Mouse (Mus musculus) liver, adult 2 months (tissue): ENCODE data around the gene Kptn. TPM values are rescaled to one million over a fixed set of nuclear protein-coding genes. Genes with fewer than 3 reads are reported as not detected.

ENCODE experiments used
- DNase-seq: peaks from one replicate; pipeline ENCODE4 v3.0.0-alpha.2; 2011; ENCODE audit warnings: low read depth, low spot score; ENCODE audit errors: extremely low read depth
- H3K27ac ChIP-seq: fragments of 200-500 bp; replicated peaks from 2 replicates; pipeline ENCODE4 v1.5.1; 2012; ENCODE audit warnings: low read depth, mild to moderate bottlenecking, control low read depth, inconsistent platforms, low read length; ENCODE audit not compliant: insufficient read depth
- H3K27me3 ChIP-seq: fragments of 200-500 bp; 2 replicates; pipeline ENCODE4 v1.6.1; 2012; ENCODE audit warnings: mild to moderate bottlenecking, moderate library complexity, low read length, inconsistent platforms; ENCODE audit not compliant: control insufficient read depth, insufficient read depth
- H3K36me3 ChIP-seq: fragments of 200-500 bp; 2 replicates; pipeline ENCODE4 v1.6.1; 2012; ENCODE audit warnings: low read length, inconsistent platforms; ENCODE audit not compliant: control insufficient read depth, insufficient read depth
- H3K4me1 ChIP-seq: fragments of 200-500 bp; 2 replicates; pipeline ENCODE4 v1.6.1; 2011; ENCODE audit warnings: low read length; ENCODE audit not compliant: control insufficient read depth, insufficient read depth
- H3K4me3 ChIP-seq: fragments of 200-500 bp; 2 replicates; pipeline ENCODE4 v1.5.1; 2011; ENCODE audit warnings: low read depth, mild to moderate bottlenecking, control low read depth, low read length, moderate library complexity; ENCODE audit not compliant: insufficient read depth
- H3K79me2 ChIP-seq: fragments of 200-500 bp; 2 replicates; pipeline ENCODE4 v1.6.1; 2012; ENCODE audit warnings: inconsistent platforms, mild to moderate bottlenecking, low read length, moderate library complexity; ENCODE audit not compliant: control insufficient read depth, insufficient read depth
- H3K9ac ChIP-seq: fragments of 200-500 bp; 2 replicates; pipeline ENCODE4 v1.6.1; 2012; ENCODE audit warnings: low read depth, mild to moderate bottlenecking, control low read depth, inconsistent platforms, low read length
- CTCF ChIP-seq: fragments of 200-500 bp; IDR thresholded peaks from 2 replicates; pipeline ENCODE4 v1.5.1; 2011; ENCODE audit warnings: low read depth, low read length, control low read depth
- POLR2A ChIP-seq: fragments of 200-500 bp; IDR thresholded peaks from 2 replicates; pipeline ENCODE4 v1.6.1; 2011; ENCODE audit warnings: low read length, control low read depth; ENCODE audit not compliant: insufficient read depth; ENCODE audit errors: extremely low read depth
- WGBS: fragments of 180-500 bp; shearing (Covaris S2); methylation state at CpG from one replicate; pipeline ENCODE4 v1.1.7; 2018; 5-methylcytosine and 5-hydroxymethylcytosine counted together
- polyA plus RNA-seq: library from polyadenylated mRNA; depleted of rRNA; stranded (reverse); fragments of >200 nt; gene quantifications from 2 replicates; pipeline ENCODE4 v1.2.3, GENCODE M21; 2012
- total RNA-seq: library from RNA; depleted of rRNA; stranded (reverse); fragments of >200 nt; gene quantifications from 2 replicates; pipeline ENCODE4 v1.2.3, GENCODE M21; 2014

Gene Kptn
- total and polyA plus RNA-seq, 2 experiments: 18.0 to 25.7 TPM

GRCm38 (mm10) chr7:16087587-16087986 lies 32.1 kb upstream of the Kptn start:
- no peak for DNase-seq
- TF ChIP-seq CTCF (no peak), POLR2A (no peak)
- no peaks in the 10 kb centered on the region for H3K27me3 ChIP-seq
- H3K9ac ChIP-seq: no peak overlapping the region
- H3K4me3 ChIP-seq: no peak overlapping the region
- no peaks in the 10 kb centered on the region for H3K79me2 ChIP-seq
- H3K4me1 ChIP-seq: no peaks in the 10 kb centered on the region
- no peaks in the 10 kb centered on the region for H3K36me3 ChIP-seq
- 74% methylated on average over 2 of the region's 2 CpGs for WGBS
- no peak overlapping the region for H3K27ac ChIP-seq

DNA sequence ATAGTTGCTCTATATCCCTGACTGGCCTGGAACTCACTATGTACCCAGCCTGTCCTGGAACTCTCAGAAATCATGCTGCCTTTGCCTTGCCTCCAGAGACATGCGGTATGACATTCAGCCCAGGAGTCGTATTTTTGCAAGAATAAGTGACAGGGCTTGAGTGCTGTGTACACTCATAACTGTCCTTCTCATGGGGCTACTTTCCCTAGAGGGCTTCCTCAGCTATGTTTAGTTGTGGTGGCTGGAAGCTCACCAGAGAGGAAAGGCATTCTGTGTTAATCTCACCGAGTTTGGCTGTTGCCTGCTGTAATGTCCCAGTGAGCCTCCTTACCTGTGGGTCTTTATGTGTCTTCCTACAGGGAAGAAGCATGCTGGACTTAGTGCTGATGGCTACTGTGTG lies 25.1 kb upstream of the Kptn start:
- no peak for TF ChIP-seq POLR2A
- no peak for TF ChIP-seq CTCF
- Histone ChIP-seq H3K4me1 (peaks cover 3% of the 10 kb centered on the region), H3K9ac (no peak overlapping the region), H3K79me2 (peaks cover 10% of the 10 kb centered on the region; the same call in 1 of the 2 replicates), H3K27ac (no peak overlapping the region), H3K4me3 (no peak overlapping the region), H3K36me3 (no peaks in the 10 kb centered on the region), H3K27me3 (no peaks in the 10 kb centered on the region)
- WGBS: 79% methylated on average over 3 of the region's 3 CpGs
- DNase-seq: no peak

DNA sequence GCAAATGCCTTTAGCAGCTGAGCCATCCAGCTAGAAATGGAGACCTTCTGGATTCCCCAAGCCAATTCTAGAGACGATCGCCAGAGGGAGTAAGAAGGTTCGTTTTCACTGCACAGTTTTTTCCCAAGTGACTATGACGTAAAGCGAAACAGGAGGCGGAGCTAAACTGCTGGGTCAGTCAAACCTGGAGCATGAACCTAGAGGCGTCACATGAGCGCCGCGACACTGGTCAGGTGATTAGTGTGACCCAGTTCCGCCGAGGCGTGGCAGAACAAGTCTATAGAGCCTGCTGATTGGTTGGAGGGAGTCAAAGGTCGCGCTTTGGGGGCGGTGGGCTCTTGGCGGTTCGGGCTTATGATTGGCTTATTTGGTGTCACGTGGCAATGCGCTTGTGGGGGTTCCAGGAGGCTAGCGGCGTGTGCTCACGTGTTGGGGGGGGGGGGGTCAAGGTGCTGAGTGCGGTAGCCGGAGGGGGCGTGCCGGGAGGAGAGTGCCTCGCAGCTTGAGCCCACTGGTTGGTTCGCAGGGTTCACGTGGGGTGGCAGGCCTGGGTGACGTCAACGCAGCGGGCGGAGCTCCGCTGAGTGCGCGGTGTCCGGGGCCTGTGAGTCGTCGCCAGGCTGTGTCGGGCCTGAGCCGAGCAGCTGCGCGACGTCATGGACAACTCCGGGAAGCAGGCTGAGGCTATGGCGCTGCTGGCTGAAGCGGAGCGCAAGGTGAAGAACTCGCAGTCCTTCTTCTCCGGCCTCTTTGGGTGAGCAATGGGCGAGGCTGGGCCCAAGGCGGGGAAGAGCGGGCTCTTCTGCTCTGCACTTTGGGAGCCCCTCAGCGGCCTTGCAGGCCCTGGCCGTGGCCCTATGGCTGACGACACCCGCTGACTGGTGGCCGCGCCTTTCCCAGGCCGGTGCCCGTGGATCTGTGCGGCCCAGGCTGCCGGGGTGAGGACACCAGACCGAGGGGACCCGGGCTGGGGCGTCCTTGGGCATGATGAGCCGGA lies 21.4 kb upstream of the Kptn start, which contains the start of gene Napa:
Gene Napa, plus strand, starts transcription at position 438 of the 997 bp plus-strand sequence.
- Histone ChIP-seq H3K9ac (peak within 1 kb of the TSS; percentile 98), H3K27ac (peak within 1 kb of the TSS; percentile 86)
- WGBS: under 1% methylated on average over 66 of the region's 68 CpGs

GRCm38 (mm10) chr7:16099901-16100300 lies 19.8 kb upstream of the Kptn start:
- no peaks in the 10 kb centered on the region for H3K27me3 ChIP-seq
- no peak overlapping the region for H3K4me3 ChIP-seq
- no peaks in the 10 kb centered on the region for H3K36me3 ChIP-seq
- 67% methylated on average over 4 of the region's 4 CpGs for WGBS
- no peak for TF ChIP-seq POLR2A
- no peak for TF ChIP-seq CTCF
- peaks cover 6% of the 10 kb centered on the region for H3K4me1 ChIP-seq
- DNase-seq: no peak
- no peak overlapping the region for H3K27ac ChIP-seq
- no peak overlapping the region for H3K9ac ChIP-seq
- peaks cover 46% of the 10 kb centered on the region; the same call in 1 of the 2 replicates for H3K79me2 ChIP-seq

More for the DNA sequence above, 21.4 kb upstream of the Kptn start, which contains the start of gene Napa:
- peak; percentile 97 for TF ChIP-seq POLR2A
- TF ChIP-seq CTCF: no peak
- DNase-seq: peak; percentile 99
- Histone ChIP-seq H3K36me3 (no peaks in the 10 kb centered on the region), H3K4me1 (peaks cover 6% of the 10 kb centered on the region), H3K27me3 (no peaks in the 10 kb centered on the region), H3K4me3 (peak within 1 kb of the TSS; percentile 82), H3K79me2 (peaks cover 36% of the 10 kb centered on the region; the same call in 1 of the 2 replicates)

GRCm38 (mm10) chr7:16101081-16101480 lies 18.6 kb upstream of the Kptn start:
- DNase-seq: no peak
- peaks cover 46% of the 10 kb centered on the region; the same call in 1 of the 2 replicates for H3K79me2 ChIP-seq
- H3K36me3 ChIP-seq: no peaks in the 10 kb centered on the region
- 80% methylated on average over 7 of the region's 7 CpGs for WGBS
- H3K27me3 ChIP-seq: no peaks in the 10 kb centered on the region
- H3K4me3 ChIP-seq: no peak overlapping the region
- TF ChIP-seq CTCF: no peak
- TF ChIP-seq POLR2A: no peak
- no peak overlapping the region for H3K27ac ChIP-seq
- H3K9ac ChIP-seq: no peak overlapping the region
- peaks cover 6% of the 10 kb centered on the region for H3K4me1 ChIP-seq
